Mouse (Mus musculus) heart, embryonic 16.5 days (tissue): ENCODE data around the gene AC129217.1. TPM values are rescaled to one million over a fixed set of nuclear protein-coding genes. Genes with fewer than 3 reads are reported as not detected.

Experiments used
- ATAC-seq: fragments of 200-750 bp; cut with Nextera tagmentation; replicated peaks from 2 replicates; pipeline ENCODE4 v1.8.0; 2017; ENCODE audit warnings: moderate number of reproducible peaks; ENCODE audit not compliant: insufficient read depth, low FRiP score; ENCODE audit errors: extremely low read depth
- H3K27ac ChIP-seq: fragments of 300-500 bp; sonication (generic); 2 replicates; pipeline ENCODE4 v1.5.1; 2014; ENCODE audit warnings: mild to moderate bottlenecking, low read length, control low read depth, moderate library complexity
- H3K27me3 ChIP-seq: fragments of 300-500 bp; sonication (generic); 2 replicates; pipeline ENCODE4 v1.6.1; 2014; ENCODE audit warnings: low read length, mixed read lengths; ENCODE audit not compliant: control insufficient read depth, insufficient read depth
- H3K36me3 ChIP-seq: fragments of 300-500 bp; sonication (generic); 2 replicates; pipeline ENCODE4 v1.6.1; 2014; ENCODE audit not compliant: control insufficient read depth, insufficient read depth
- H3K4me1 ChIP-seq: fragments of 300-500 bp; sonication (generic); 2 replicates; pipeline ENCODE4 v1.6.1; 2014; ENCODE audit warnings: low read length, mixed read lengths; ENCODE audit not compliant: control insufficient read depth, insufficient read depth
- H3K4me2 ChIP-seq: fragments of 300-500 bp; sonication (generic); 2 replicates; pipeline ENCODE4 v1.6.1; 2014; ENCODE audit warnings: low read depth, mild to moderate bottlenecking, control low read depth, low read length
- H3K4me3 ChIP-seq: fragments of 300-500 bp; sonication (generic); 2 replicates; pipeline ENCODE4 v1.5.1; 2014; ENCODE audit warnings: mild to moderate bottlenecking, control low read depth, low read length
- H3K9ac ChIP-seq: fragments of 300-500 bp; sonication (generic); 2 replicates; pipeline ENCODE4 v1.6.1; 2014; ENCODE audit warnings: low read length, control low read depth
- H3K9me3 ChIP-seq: fragments of 300-500 bp; sonication (generic); replicated peaks from 2 replicates; pipeline ENCODE4 v1.6.1; 2016; ENCODE audit warnings: low read length; ENCODE audit not compliant: control insufficient read depth
- WGBS: fragments of 180-500 bp; shearing (Covaris S2); extraction: QIAGEN DNeasy Blood & Tissue Kit; methylation state at CpG from one replicate; pipeline ENCODE4 v1.1.7; 2014; 5-methylcytosine and 5-hydroxymethylcytosine counted together
- polyA plus RNA-seq: library from polyadenylated mRNA; unstranded; fragments of >200 nt; fragmentation: Nextera tagmentation; extraction: Ambion mirVana; gene quantifications from 2 replicates; pipeline ENCODE4 v1.2.1, GENCODE M21; 2015

Gene AC129217.1
- polyA plus RNA-seq, 1 experiment from 2014 or later = not detected

DNA sequence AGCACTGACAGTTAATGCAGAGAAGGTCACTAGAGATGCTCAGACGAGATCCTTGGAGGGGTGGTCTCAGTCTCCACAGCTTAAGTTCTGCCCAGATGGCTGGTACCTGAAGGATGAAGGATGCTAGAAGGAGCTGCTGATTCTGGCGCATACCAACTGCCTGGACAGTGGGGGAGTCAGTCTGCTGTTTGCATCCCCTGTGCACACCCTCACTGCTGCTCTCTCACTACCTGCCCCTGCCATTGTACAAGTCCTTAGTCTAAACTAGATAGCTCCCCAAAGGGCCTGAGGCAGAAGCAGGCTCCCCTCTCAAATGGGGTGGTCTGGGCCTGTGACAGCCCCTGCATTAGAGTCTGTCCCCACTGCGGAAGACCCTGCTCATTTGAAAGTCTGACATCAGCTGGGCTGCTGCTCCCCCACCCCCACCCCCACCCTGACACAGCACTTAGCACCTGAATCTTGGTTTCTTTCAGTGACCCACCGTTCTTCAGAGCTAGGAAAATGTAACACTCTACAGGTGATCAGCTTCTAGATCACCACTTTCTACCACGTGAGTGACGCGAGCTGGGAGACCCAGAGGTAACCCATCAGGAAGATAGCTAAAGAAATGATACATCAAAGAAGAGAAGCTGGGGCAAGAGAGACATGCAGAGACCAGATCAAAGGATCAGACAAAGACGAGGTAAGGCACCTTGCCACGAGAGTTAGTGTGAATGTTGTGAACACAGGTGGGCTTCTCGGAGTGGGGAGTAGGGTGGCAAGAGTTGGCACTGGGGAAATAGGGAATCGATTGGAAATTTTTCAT is 9.7 kb downstream of the AC129217.1 start, which contains the start of gene Gng3:
TSS of gene Gng3 (minus strand) at position 92 of the 805 bp plus-strand sequence.
- H3K9ac ChIP-seq = peak within 1 kb of the TSS; percentile 86
- no peaks in the 10 kb centered on the region for H3K27me3 ChIP-seq
- no peaks in the 10 kb centered on the region for H3K9me3 ChIP-seq
- WGBS = 61% methylated on average over 11 of the region's 11 CpGs
- H3K27ac ChIP-seq = peak within 1 kb of the TSS; percentile 98
- H3K4me1 ChIP-seq = peaks cover 26% of the 10 kb centered on the region
- ATAC-seq = no peak
- H3K4me2 ChIP-seq = peak within 1 kb of the TSS; percentile 99
- H3K36me3 ChIP-seq = peaks cover 13% of the 10 kb centered on the region
- peak within 1 kb of the TSS; percentile 74 for H3K4me3 ChIP-seq

DNA sequence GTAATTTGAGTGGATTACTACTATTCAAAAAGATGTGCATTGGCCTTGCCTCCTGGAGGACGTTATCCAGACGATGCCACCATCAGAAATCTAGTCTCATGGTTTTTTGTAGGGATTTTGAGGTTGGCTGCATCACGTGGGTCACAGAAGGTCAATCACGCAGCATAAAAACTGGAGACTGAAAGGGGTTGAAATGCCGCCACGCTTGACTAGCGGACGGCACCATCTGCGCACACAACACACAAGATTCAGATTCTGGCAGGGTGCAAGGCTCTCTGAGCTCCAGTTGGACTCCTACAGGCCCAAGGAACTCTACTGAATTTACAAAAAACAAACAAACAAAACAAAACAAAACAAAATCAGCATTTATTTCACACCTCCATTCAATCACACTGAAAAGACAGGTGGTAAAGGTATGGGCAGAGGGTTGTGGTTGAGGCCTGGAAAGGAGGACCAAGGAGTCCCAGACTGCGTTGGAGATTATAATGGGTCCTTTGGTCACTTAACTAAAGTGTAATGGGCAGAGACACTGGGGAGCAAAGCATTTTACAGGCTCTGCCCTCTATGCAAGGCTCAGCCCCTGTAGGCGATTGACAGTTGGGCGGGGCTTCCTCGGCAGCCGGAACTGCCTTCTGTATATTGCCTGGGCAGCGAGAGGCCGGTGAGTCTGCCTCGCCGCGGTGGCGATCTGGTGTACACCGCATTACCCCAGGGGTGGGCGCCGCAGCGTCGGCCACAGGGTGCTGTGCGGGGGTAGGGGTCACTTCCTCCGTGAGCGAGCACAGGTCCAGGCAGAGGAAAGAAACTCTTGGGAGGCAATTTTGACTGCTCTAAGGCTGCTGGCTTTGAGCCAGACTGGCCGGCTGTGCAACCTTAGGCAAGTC is 10.6 kb downstream of the AC129217.1 start:
- peaks cover 26% of the 10 kb centered on the region for H3K4me1 ChIP-seq
- H3K4me3 ChIP-seq = peak overlapping the region; percentile 60
- peak; percentile 46 for ATAC-seq
- WGBS = 25% methylated on average over 29 of the region's 29 CpGs
- H3K27me3 ChIP-seq = no peaks in the 10 kb centered on the region
- peak overlapping the region; percentile 70 for H3K4me2 ChIP-seq
- no peaks in the 10 kb centered on the region for H3K9me3 ChIP-seq
- peaks cover 6% of the 10 kb centered on the region for H3K36me3 ChIP-seq
- peak overlapping the region; percentile 73 for H3K9ac ChIP-seq
- no peak overlapping the region for H3K27ac ChIP-seq

- no peaks in the 10 kb centered on the region for H3K27me3 ChIP-seq
- H3K4me1 ChIP-seq = peaks cover 26% of the 10 kb centered on the region
- peaks cover 5% of the 10 kb centered on the region for H3K36me3 ChIP-seq
- peak overlapping the region; percentile 73 for H3K9ac ChIP-seq
- peak overlapping the region; percentile 70 for H3K4me2 ChIP-seq
- no peak for ATAC-seq
- WGBS = 86% methylated on average over 7 of the region's 7 CpGs
- H3K27ac ChIP-seq = no peak overlapping the region
- H3K9me3 ChIP-seq = no peaks in the 10 kb centered on the region
- peak overlapping the region; percentile 60 for H3K4me3 ChIP-seq
These were observed 11.4 kb downstream of the AC129217.1 start for GRCm38 (mm10) chr19:8841012-8841411.

DNA sequence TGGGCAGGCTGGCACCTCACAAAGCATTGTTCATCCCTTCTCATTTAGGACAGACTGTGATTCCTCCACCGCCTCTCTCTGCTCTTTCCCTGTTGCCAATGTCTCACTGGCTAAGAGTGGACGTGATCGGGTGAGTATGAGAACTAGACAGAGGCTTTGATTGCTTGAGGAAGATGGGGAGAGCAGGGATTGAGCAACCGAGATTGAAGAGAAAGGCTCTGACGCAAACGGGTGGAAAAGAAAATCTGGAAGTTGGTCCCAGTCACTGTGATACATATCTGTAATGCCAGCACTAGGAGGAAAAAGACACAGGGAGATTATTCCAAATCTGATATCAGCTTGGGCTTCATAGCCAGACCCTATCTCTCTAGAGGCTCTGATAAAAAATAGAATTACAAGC is 13.4 kb downstream of the AC129217.1 start:
- Histone ChIP-seq H3K27me3 (no peaks in the 10 kb centered on the region), H3K27ac (no peak overlapping the region), H3K4me1 (peaks cover 25% of the 10 kb centered on the region), H3K9me3 (no peaks in the 10 kb centered on the region), H3K36me3 (peaks cover 16% of the 10 kb centered on the region), H3K9ac (no peak overlapping the region), H3K4me2 (no peak overlapping the region), H3K4me3 (no peak overlapping the region)
- ATAC-seq = no peak
- 83% methylated on average over 6 of the region's 6 CpGs for WGBS

DNA sequence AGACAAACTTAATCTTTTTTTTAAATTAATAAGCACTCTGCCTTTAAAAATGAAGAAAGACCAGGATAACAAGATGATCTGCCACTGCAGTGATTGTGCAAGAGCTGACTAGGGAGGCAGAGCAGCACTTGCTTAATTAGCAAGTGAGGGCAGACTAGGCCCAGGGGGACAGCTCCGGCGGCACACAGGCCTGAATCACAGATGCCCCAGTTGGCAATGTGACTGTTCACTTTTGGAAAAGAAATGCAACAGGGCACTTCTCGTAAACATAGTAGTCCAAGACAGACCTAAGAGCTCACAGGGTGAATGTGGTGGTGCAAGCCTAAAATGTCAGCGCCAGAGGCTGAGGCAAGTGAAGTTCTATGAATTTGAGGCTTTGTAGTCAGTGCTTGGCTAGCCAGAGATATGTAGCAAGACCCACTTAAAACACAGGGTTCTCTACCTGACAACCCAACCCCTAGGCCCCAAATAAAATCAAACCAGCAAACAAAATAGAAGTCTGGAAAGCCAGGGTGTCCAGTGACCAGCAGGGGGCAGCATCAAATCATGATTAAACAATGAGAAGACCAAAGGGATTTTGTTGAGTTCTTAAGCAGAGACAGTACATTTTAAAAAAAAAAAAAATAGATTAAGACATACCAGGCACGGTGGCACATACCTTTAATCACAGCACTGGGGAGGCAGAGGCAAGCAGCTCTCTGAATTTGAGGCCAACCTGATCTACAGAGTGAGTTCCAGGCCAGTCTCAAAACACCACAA is 15.0 kb downstream of the AC129217.1 start:
- no peak overlapping the region for H3K4me2 ChIP-seq
- 61% methylated on average over 5 of the region's 5 CpGs for WGBS
- no peak overlapping the region for H3K27ac ChIP-seq
- no peaks in the 10 kb centered on the region for H3K9me3 ChIP-seq
- H3K4me3 ChIP-seq = no peak overlapping the region
- no peak overlapping the region for H3K9ac ChIP-seq
- no peak for ATAC-seq
- H3K27me3 ChIP-seq = no peaks in the 10 kb centered on the region
- peaks cover 20% of the 10 kb centered on the region for H3K36me3 ChIP-seq
- H3K4me1 ChIP-seq = peaks cover 10% of the 10 kb centered on the region

DNA sequence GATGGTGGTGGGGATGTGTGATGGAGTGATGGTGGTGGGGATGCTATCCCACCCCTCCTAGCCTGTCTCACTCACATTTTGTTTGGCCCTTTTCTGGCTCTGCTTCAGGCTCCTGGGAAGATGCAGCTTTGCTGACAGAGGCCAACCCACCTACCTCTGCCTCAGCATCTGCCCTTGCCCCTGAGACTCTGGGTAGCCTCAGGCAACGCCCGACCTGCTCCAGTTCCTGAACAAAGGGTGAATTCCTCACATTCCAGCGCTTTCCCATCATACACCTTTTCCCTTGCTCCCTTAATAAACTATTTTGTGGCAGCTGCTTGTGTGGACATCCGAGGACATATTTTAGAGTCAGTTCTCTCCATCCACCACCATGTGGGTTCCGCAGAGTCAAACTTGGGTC is 18.8 kb downstream of the AC129217.1 start:
- no peak overlapping the region for H3K4me3 ChIP-seq
- 66% methylated on average over 5 of the region's 5 CpGs for WGBS
- ATAC-seq = no peak

GRCm38 (mm10) chr19:8850402-8850901 is 20.9 kb downstream of the AC129217.1 start, which contains the start of gene Lrrn4cl:
TSS of gene Lrrn4cl (plus strand) at chr19:8850768.
- peak within 1 kb of the TSS; percentile 43; the same call in 1 of the 2 replicates for H3K4me2 ChIP-seq
- H3K9ac ChIP-seq = peak within 1 kb of the TSS; percentile 30; the same call in 1 of the 2 replicates
- H3K27ac ChIP-seq = peak within 1 kb of the TSS; percentile 52
- H3K36me3 ChIP-seq = peaks cover 17% of the 10 kb centered on the region
- H3K4me3 ChIP-seq = no peak within 1 kb of the TSS
- H3K27me3 ChIP-seq = no peaks in the 10 kb centered on the region
- 17% methylated on average over 7 of the region's 7 CpGs for WGBS
- no peaks in the 10 kb centered on the region for H3K9me3 ChIP-seq
- ATAC-seq = peak; percentile 66
- H3K4me1 ChIP-seq = peaks cover 11% of the 10 kb centered on the region

More for the DNA sequence above, 18.8 kb downstream of the AC129217.1 start:
- Histone ChIP-seq H3K36me3 (peaks cover 17% of the 10 kb centered on the region), H3K27me3 (no peaks in the 10 kb centered on the region), H3K9ac (no peak overlapping the region), H3K9me3 (no peaks in the 10 kb centered on the region), H3K4me1 (peaks cover 11% of the 10 kb centered on the region), H3K4me2 (no peak overlapping the region), H3K27ac (no peak overlapping the region)

GRCm38 (mm10) chr19:8851639-8852038 is 22.1 kb downstream of the AC129217.1 start:
- no peaks in the 10 kb centered on the region for H3K27me3 ChIP-seq
- H3K27ac ChIP-seq = no peak overlapping the region
- peaks cover 11% of the 10 kb centered on the region for H3K4me1 ChIP-seq
- no peak overlapping the region for H3K9ac ChIP-seq
- H3K36me3 ChIP-seq = peaks cover 9% of the 10 kb centered on the region
- no peak for ATAC-seq
- WGBS = 45% methylated on average over 7 of the region's 7 CpGs
- no peak overlapping the region for H3K4me3 ChIP-seq
- no peaks in the 10 kb centered on the region for H3K9me3 ChIP-seq
- H3K4me2 ChIP-seq = no peak overlapping the region
